Mouse (Mus musculus) megakaryocyte-erythroid progenitor cell, adult 5-6 weeks (primary cell): ENCODE measurements around the gene Parp11. TPM values are rescaled to one million over a fixed set of nuclear protein-coding genes. Genes with fewer than 3 reads are reported as not detected.
"Not testable (repeated sequence)": the region's sequence is repeated elsewhere in the genome, so short reads cannot be mapped to it uniquely, and the experiment has no call there.

Source experiments
- ATAC-seq: replicated peaks from 2 replicates; pipeline ENCODE4 v1.8.0; 2016; ENCODE audit warnings: mild to moderate bottlenecking, inconsistent platforms; ENCODE audit not compliant: severe bottlenecking, poor library complexity, low FRiP score, low TSS enrichment
- total RNA-seq, 2 experiments: library from RNA; stranded (forward) in 1 of 2; stranded (reverse) in 1 of 2; fragments of 200-1000, 215-1000 nt in 1 of 2; fragments of >200 nt in 1 of 2; fragmentation: Nextera tagmentation in 1 of 2; gene quantifications; 2 replicates each; pipeline ENCODE4 v1.2.3; 2014 to 2017

The Parp11 gene
- total RNA-seq, 2 experiments from 2014 or later: 20.3 to 35.6 TPM

- ATAC-seq: no peak
Observed at GRCm38 (mm10) chr6:127492561-127492960, 45.9 kb downstream of the Parp11 start.

- no peak for ATAC-seq
Observed at GRCm38 (mm10) chr6:127493750-127494149, 47.1 kb downstream of the Parp11 start.

GRCm38 (mm10) chr6:127494357-127494756 lies 47.7 kb downstream of the Parp11 start:
- no peak for ATAC-seq

GRCm38 (mm10) chr6:127495251-127495650 lies 48.6 kb downstream of the Parp11 start:
- ATAC-seq: no peak

GRCm38 (mm10) chr6:127495876-127496275 lies 49.2 kb downstream of the Parp11 start:
- ATAC-seq: no peak

- ATAC-seq: no peak
Observed at GRCm38 (mm10) chr6:127496841-127497656, 50.4 kb downstream of the Parp11 start.

- ATAC-seq: 0 out of 2 replicates have a peak, but pooled peaks have one; percentile 9
Observed at GRCm38 (mm10) chr6:127500119-127500518, 53.5 kb downstream of the Parp11 start.

- ATAC-seq: no peak
Observed at GRCm38 (mm10) chr6:127500806-127501205, 54.2 kb downstream of the Parp11 start.

GRCm38 (mm10) chr6:127502530-127502929 lies 55.9 kb downstream of the Parp11 start:
- ATAC-seq: peak; percentile 67; the same call in 1 of the 2 replicates

GRCm38 (mm10) chr6:127513776-127514175 lies 67.1 kb downstream of the Parp11 start:
- ATAC-seq: not testable (repeated sequence)

- peak; percentile 37; the same call in 1 of the 2 replicates for ATAC-seq
Observed at GRCm38 (mm10) chr6:127521176-127521575, 74.5 kb downstream of the Parp11 start.

- no peak for ATAC-seq
Observed at GRCm38 (mm10) chr6:127522326-127522725, 75.7 kb downstream of the Parp11 start.

- peak; percentile 80 for ATAC-seq
Observed at GRCm38 (mm10) chr6:127524442-127524841, 77.8 kb downstream of the Parp11 start.

GRCm38 (mm10) chr6:127528625-127529024 lies 82.0 kb downstream of the Parp11 start:
- ATAC-seq: no peak

GRCm38 (mm10) chr6:127529451-127529850 lies 82.8 kb downstream of the Parp11 start:
- ATAC-seq: peak; percentile 80

- ATAC-seq: 0 out of 2 replicates have a peak, but pooled peaks have one; percentile 11
Observed at GRCm38 (mm10) chr6:127530206-127530605, 83.6 kb downstream of the Parp11 start.

- peak; percentile 50 for ATAC-seq
Observed at GRCm38 (mm10) chr6:127531412-127532205, 85.0 kb downstream of the Parp11 start.

- ATAC-seq: peak; percentile 58
Observed at GRCm38 (mm10) chr6:127532304-127532703, 85.7 kb downstream of the Parp11 start.

- ATAC-seq: no peak
Observed at GRCm38 (mm10) chr6:127533766-127534165, 87.1 kb downstream of the Parp11 start.

- no peak for ATAC-seq
Observed at GRCm38 (mm10) chr6:127537035-127537434, 90.4 kb downstream of the Parp11 start.
